Mouse (Mus musculus) lung, adult 2 months (tissue): Measurements from ENCODE around the gene Rnf111.

ENCODE experiments used
- CTCF ChIP-seq: fragments of 200-500 bp; IDR thresholded peaks from 2 replicates; pipeline ENCODE4 v1.5.1; 2011; ENCODE audit warnings: mild to moderate bottlenecking, low read length, control low read depth; ENCODE audit not compliant: insufficient read depth
- POLR2A ChIP-seq: fragments of 200-500 bp; IDR thresholded peaks from 2 replicates; pipeline ENCODE4 v1.6.1; 2011; ENCODE audit warnings: low read depth, mild to moderate bottlenecking, control low read depth, low read length, borderline replicate concordance; ENCODE audit errors: extremely low read depth

DNA sequence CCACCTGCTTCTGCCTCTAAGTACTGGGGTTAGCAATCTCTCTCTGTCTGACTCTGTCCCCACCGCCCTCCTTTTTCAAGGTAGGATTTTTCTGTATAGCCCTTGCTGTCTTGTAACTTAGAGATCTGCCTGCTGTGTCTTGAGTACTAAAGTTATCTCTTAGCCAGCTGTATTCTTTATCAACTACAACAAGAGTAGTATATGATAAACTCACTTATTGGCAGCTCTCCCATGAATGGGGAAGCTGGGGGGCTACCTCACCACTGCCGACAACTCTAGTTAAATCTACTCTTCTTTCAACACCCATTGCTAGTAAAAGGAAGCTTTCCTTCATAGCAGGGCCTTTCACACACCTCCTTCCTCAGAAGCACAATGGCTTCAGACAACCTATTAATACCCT, 51.2 kb downstream of the Rnf111 start:
- TF ChIP-seq POLR2A: no peak
- TF ChIP-seq CTCF: no peak
